Mouse (Mus musculus) liver, embryonic 12.5 days (tissue): Measurements from ENCODE around the gene Ccdc155. TPM values are rescaled to one million over a fixed set of nuclear protein-coding genes. Genes with fewer than 3 reads are reported as not detected.

ENCODE experiments used
- ATAC-seq: fragments of 200-750 bp; cut with Nextera tagmentation; 2 replicates; pipeline ENCODE4 v1.8.0; 2017; ENCODE audit warnings: moderate number of reproducible peaks, mild to moderate bottlenecking, moderate library complexity
- H3K27ac ChIP-seq: fragments of 300-500 bp; sonication (generic); 2 replicates; pipeline ENCODE4 v1.5.1; 2016; ENCODE audit warnings: mild to moderate bottlenecking
- H3K27me3 ChIP-seq: fragments of 300-500 bp; sonication (generic); replicated peaks from 2 replicates; pipeline ENCODE4 v1.6.1; 2016; ENCODE audit warnings: mild to moderate bottlenecking, moderate library complexity
- H3K36me3 ChIP-seq: fragments of 300-500 bp; sonication (generic); 2 replicates; pipeline ENCODE4 v1.6.1; 2016; ENCODE audit warnings: mild to moderate bottlenecking, moderate library complexity
- H3K4me1 ChIP-seq: fragments of 300-500 bp; sonication (generic); 2 replicates; pipeline ENCODE4 v1.6.1; 2016
- H3K4me2 ChIP-seq: fragments of 300-500 bp; sonication (generic); 2 replicates; pipeline ENCODE4 v1.6.1; 2016; ENCODE audit warnings: mild to moderate bottlenecking, moderate library complexity
- H3K4me3 ChIP-seq: fragments of 300-500 bp; sonication (generic); 2 replicates; pipeline ENCODE4 v1.5.1; 2016; ENCODE audit warnings: mild to moderate bottlenecking, moderate library complexity
- H3K9ac ChIP-seq: fragments of 300-500 bp; sonication (generic); 2 replicates; pipeline ENCODE4 v1.6.1; 2016; ENCODE audit warnings: mild to moderate bottlenecking, moderate library complexity
- H3K9me3 ChIP-seq: fragments of 300-500 bp; sonication (generic); replicated peaks from 2 replicates; pipeline ENCODE4 v1.6.1; 2016; ENCODE audit warnings: mild to moderate bottlenecking, moderate library complexity
- WGBS: fragments of 180-500 bp; shearing (Covaris S2); methylation state at CpG from one replicate; pipeline ENCODE4 v1.1.7; 2016; ENCODE audit not compliant: insufficient replicate concordance; 5-methylcytosine and 5-hydroxymethylcytosine counted together
- polyA plus RNA-seq: library from polyadenylated mRNA; unstranded; fragments of >200 nt; fragmentation: Nextera tagmentation; extraction: Ambion mirVana; gene quantifications from 2 replicates; pipeline ENCODE4 v1.2.1, GENCODE M21; 2016

Ccdc155 gene
- polyA plus RNA-seq, 1 experiment from 2014 or later: 0.07 TPM

DNA sequence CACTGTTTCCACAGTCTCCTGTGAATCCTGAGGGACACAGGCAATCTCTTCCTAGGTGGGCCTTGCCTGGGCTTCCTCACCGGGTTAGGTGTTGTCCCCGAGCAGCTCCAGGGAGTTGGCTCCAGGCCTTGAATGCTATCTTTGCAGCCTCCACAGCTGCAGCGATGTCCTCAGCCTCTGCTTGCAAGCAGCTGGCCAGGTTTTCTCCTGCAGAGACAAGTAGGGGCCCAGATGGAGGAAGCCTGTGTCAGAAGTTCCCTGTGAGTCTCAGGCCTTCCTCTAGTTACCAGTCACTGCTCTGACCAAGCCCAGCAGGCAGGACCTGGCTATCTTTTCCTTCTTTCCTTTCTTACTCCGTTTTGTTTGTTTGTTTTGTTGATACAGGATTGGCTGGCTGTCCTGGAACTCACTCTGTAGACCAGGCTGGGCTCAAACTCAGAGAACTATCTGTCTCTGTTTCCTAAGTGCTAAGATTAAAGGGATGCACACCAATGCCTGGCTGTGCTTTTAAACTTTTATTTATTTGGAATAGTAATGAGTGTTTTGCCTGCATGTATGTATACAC, 56.1 kb downstream of the Ccdc155 start:
- H3K9me3 ChIP-seq: no peaks in the 10 kb centered on the region
- H3K4me3 ChIP-seq: no peak overlapping the region
- peaks cover 53% of the 10 kb centered on the region for H3K36me3 ChIP-seq
- no peaks in the 10 kb centered on the region for H3K27me3 ChIP-seq
- 65% methylated on average over 4 of the region's 4 CpGs for WGBS
- H3K27ac ChIP-seq: no peak overlapping the region
- no peak for ATAC-seq
- peaks cover 39% of the 10 kb centered on the region for H3K4me1 ChIP-seq
- H3K4me2 ChIP-seq: no peak overlapping the region
- H3K9ac ChIP-seq: peak overlapping the region; percentile 13; the same call in 1 of the 2 replicates

DNA sequence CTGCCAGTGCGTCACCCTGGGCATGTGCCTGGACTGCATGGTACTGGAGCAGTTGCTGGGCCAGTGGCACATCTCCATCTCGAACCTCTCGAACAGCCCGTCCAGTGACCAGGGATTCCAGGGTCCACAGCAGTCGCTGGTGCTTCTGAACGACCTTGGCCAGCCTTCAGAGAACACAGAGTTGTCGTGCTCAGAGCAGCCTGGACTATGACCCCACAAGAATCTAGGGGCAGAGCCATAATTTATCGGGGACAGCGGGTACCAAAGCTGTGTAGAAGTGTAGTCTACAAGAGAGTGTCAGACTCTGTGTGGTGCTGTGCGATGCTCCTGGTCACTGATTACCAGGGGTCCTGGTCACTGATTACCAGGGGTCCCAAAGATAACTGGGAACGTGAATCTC, 56.8 kb downstream of the Ccdc155 start:
- Histone ChIP-seq H3K36me3 (peaks cover 60% of the 10 kb centered on the region), H3K27ac (no peak overlapping the region)
- ATAC-seq: no peak; the same call in 1 of the 2 replicates

DNA sequence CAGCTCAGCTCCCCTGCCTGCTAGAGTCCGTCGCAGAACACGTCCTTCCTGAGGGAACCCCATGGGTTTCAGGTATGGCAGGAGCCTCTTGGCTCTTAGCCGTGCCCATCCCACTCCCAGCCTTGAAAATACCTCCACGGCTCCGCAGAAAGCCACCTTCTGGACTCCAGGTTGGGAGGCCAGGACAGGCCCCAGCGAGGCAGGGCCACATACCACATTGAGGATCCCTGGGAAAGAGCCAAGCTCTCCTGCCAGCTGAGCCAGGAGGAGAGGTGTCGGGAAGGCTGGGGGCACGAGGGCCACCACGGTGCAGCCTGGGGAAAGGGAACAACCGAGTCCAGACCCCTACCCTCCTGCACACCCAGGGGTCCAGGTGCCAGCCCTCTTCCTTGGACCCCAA, 57.4 kb downstream of the Ccdc155 start:
- H3K27me3 ChIP-seq: no peaks in the 10 kb centered on the region
- peaks cover 34% of the 10 kb centered on the region for H3K4me1 ChIP-seq
- peaks cover 66% of the 10 kb centered on the region for H3K36me3 ChIP-seq
- no peak overlapping the region for H3K4me3 ChIP-seq
- H3K27ac ChIP-seq: no peak overlapping the region
- H3K9me3 ChIP-seq: no peaks in the 10 kb centered on the region
- 86% methylated on average over 11 of the region's 11 CpGs for WGBS
- no peak for ATAC-seq
- no peak overlapping the region for H3K9ac ChIP-seq
- H3K4me2 ChIP-seq: no peak overlapping the region

More for the DNA sequence above, 56.8 kb downstream of the Ccdc155 start:
- Histone ChIP-seq H3K9ac (no peak overlapping the region), H3K27me3 (no peaks in the 10 kb centered on the region), H3K9me3 (no peaks in the 10 kb centered on the region), H3K4me3 (no peak overlapping the region), H3K4me1 (peaks cover 34% of the 10 kb centered on the region), H3K4me2 (no peak overlapping the region)
- 79% methylated on average over 11 of the region's 11 CpGs for WGBS

DNA sequence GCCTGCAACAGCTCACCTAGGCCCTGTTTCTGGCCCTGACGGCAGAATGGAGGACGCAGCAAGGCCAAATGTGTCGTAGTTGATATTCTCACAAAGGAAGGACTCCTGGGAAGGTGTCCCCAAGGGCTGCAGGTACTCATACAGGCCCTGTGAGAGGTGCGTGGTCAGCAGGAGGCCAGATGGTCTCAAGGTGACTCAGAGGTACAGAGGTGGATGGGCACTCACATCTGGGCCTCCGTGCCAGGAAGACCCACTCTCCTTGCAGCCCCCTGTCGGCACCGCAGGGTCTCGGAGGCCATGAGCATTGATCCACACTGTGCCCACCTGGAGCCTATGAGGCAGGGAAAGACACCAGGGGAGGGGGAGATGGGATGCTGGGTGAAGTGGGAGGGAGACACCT, 59.2 kb downstream of the Ccdc155 start:
- Histone ChIP-seq H3K4me2 (no peak overlapping the region), H3K36me3 (peaks cover 77% of the 10 kb centered on the region), H3K9ac (no peak overlapping the region), H3K27me3 (no peaks in the 10 kb centered on the region), H3K9me3 (no peaks in the 10 kb centered on the region), H3K27ac (no peak overlapping the region), H3K4me1 (peaks cover 21% of the 10 kb centered on the region), H3K4me3 (no peak overlapping the region)
- WGBS: 94% methylated on average over 8 of the region's 8 CpGs
- ATAC-seq: no peak

DNA sequence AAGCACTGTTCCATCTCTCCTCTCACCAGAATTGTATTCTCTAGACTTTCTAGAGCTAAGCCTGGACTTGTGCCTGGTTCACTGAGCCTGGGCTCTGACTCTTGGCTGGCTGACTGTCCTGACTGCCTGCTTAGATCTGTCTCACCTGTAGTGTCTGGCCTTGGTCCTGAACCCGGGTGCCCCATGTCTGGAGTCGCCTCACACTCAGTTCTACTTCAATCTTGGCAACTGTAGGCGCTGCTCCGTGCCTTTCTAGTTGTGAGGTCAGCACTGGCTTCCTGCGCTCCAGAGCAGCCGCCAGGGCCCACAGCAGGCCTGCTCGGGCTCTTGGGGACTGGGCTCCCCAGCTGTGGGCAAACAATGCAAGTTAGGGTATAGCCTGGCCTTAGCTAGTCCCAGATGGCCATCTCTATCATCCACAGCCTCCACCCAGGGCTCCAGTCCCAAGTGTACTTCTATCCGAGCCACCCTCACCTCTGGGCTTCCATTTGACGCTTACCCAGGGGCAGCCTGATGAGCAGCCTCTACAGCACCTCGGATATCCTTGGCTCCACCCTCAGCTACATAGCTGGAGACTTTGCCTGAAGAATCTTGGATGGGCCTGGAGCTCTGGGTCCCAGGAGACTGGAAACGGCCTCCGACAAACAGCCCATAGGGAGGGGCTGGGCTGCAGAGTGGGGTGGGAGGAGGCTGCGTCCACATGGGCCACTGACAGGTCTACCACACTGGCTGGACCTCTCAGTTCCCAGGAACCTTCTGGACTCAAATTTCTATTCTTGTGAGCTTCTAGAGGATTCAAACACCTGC, 60.1 kb downstream of the Ccdc155 start:
- Histone ChIP-seq H3K9me3 (no peaks in the 10 kb centered on the region), H3K4me3 (no peak overlapping the region), H3K27ac (no peak overlapping the region), H3K4me2 (no peak overlapping the region), H3K9ac (no peak overlapping the region), H3K27me3 (no peaks in the 10 kb centered on the region), H3K4me1 (peaks cover 25% of the 10 kb centered on the region), H3K36me3 (peaks cover 81% of the 10 kb centered on the region)
- no peak for ATAC-seq
- 84% methylated on average over 13 of the region's 13 CpGs for WGBS

DNA sequence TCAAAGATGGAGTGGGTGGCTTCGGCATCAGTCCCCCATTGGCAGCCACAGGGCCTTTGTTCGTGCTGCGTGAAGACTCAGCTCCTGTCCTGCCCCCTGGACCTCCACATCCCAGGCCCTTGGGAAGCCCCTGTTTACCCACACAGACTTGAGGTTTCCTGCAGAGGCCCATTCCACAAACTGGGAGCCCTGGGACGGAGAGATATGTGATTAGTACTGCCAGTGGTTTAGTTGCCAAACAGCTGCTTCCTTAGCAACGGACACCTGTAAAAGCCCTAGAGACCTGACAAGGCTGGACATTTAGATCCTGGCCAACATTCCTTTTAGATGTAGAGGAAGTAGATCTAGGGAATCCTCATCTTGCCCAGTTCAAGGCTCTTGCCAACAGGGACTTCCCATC, 62.8 kb downstream of the Ccdc155 start:
- 79% methylated on average over 5 of the region's 5 CpGs for whole genome bisulfite sequencing
- Histone ChIP-seq H3K27me3 (no peaks in the 10 kb centered on the region), H3K4me1 (peaks cover 31% of the 10 kb centered on the region), H3K9ac (no peak overlapping the region), H3K9me3 (no peaks in the 10 kb centered on the region), H3K4me2 (no peak overlapping the region), H3K27ac (no peak overlapping the region), H3K4me3 (no peak overlapping the region), H3K36me3 (peaks cover 63% of the 10 kb centered on the region)
- ATAC-seq: no peak

DNA sequence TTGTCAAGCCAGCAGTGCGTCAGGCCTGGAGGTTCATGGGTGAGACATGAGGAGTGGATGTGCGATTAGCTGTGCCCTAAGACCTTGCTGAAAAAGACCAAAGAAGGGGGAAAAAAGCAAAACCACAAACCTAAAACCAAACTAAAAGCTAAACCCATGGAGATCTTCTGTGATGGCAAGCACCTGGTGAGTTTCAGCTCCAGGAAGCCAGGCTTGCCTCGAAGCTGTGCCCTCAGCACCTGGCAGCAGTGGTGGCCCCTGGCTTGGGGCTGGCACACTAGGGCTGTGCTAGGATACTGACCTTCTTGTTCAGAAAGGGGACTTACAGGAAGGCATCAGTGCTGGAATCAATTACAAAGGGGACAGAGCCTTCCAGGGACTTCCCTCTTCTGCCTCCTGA, 63.4 kb downstream of the Ccdc155 start:
- Histone ChIP-seq H3K27me3 (no peaks in the 10 kb centered on the region), H3K4me2 (no peak overlapping the region), H3K9ac (no peak overlapping the region), H3K27ac (no peak overlapping the region), H3K36me3 (peaks cover 57% of the 10 kb centered on the region), H3K9me3 (no peaks in the 10 kb centered on the region), H3K4me1 (peaks cover 37% of the 10 kb centered on the region), H3K4me3 (no peak overlapping the region)
- no peak for ATAC-seq
- WGBS: 87% methylated on average over 3 of the region's 3 CpGs

DNA sequence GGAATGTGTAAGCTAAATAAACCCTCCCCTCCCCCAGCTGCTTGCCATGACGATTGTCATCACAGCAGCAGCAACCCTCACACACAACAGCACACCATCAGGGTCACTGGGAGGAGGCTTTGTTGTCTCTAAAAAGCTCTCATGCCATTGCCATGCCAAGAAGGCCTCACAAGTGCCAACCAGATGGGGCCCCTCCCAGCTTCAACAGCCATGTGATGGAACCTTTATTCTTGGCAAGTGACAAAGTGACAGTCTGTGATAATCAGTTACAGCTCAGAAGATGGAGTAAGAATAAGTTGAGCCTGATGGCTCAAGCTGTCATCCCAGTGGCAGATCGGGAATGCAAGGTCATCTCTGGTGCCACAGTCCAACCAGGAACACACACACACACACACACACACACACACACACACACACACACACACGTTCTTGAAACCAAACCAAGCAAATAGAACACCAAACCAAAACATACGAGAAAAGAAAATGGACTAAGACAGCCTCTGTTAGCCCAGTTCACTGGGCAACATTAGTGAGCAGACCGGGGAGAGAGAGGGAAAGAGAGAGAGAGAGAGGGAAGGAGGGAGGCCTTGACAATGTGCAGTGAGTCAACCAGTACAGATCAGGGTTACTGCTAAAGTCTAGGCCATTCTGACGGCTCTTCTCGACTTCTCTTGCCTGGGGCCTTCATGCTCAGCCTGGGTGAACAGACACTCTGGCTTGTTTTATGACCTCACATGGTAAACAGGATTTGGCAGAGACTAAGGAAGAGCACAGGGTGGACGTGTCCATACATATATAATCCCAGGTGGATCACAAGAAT, 64.6 kb downstream of the Ccdc155 start:
- Histone ChIP-seq H3K4me2 (no peak overlapping the region), H3K4me3 (no peak overlapping the region), H3K4me1 (peaks cover 45% of the 10 kb centered on the region), H3K9me3 (no peaks in the 10 kb centered on the region), H3K27me3 (no peaks in the 10 kb centered on the region), H3K36me3 (peaks cover 45% of the 10 kb centered on the region), H3K9ac (no peak overlapping the region), H3K27ac (no peak overlapping the region)
- WGBS: 64% methylated on average over 8 of the region's 8 CpGs
- no peak for ATAC-seq

DNA sequence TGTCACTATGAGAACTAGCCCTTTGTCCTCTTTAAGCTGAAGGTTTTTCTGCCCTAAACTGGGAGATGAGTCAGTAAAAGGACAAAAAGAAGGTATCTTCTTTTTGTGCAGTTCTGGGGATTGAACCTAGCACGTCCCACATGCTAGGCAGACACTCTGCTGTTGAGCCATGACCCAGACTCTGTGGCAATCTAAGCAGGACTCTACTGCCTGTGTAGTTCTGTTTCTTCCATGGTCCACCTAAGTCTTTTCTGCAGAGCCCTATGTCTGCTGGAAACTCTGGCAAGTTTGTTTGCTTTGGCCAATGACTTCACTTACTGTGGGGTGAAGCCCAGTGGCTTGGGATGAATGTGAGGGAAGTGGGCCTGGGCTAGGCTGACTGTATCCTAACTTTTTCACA, 66.3 kb downstream of the Ccdc155 start:
- H3K9ac ChIP-seq: no peak overlapping the region
- H3K4me3 ChIP-seq: no peak overlapping the region
- H3K27me3 ChIP-seq: no peaks in the 10 kb centered on the region
- H3K27ac ChIP-seq: peak overlapping the region; percentile 83; the same call in 1 of the 2 replicates
- H3K4me2 ChIP-seq: peak overlapping the region; percentile 94; the same call in 1 of the 2 replicates
- H3K9me3 ChIP-seq: no peaks in the 10 kb centered on the region
- H3K36me3 ChIP-seq: peaks cover 33% of the 10 kb centered on the region
- no peak for ATAC-seq
- WGBS: 70% methylated on average over 1 of the region's 1 CpGs
- peaks cover 62% of the 10 kb centered on the region for H3K4me1 ChIP-seq

DNA sequence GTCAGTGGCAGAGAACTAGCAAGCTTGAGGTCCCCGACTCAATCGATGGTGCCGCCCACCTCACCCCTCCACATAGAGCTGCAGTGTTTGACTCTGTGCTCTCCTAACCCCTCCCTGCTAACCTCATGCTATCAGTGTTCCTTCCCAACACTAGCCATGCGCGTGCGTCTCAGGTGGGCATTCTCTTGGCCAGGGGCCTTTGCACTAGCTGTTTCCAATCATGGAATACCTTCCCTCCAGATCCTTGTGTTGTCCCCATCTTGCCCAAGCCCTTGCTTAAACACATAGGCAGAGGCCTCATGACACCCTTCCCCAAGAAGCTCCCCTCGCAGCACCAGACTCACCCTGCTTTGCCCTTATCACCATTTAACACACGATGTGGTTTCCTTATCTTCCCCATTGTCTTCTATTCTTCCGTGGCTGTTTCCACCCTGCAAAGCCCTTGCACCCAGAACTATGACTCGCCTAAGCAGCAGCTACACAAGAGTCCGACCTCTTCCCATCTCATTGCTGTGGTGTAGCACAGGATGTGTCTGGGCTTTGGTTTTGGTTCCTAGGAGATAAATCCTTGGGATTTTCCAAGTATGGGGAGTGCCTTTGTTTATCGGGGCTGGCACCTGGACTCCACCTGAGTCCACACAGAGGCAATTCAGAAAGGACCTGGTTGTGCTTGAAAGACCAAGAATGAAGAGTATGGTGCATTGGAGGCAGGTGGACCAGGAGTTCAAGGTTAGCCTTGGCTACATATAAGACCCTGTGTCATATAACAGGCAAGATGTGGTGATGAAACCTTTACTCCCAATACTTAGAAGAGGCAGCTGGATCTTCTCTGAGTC, 67.3 kb downstream of the Ccdc155 start:
- no peaks in the 10 kb centered on the region for H3K9me3 ChIP-seq
- no peaks in the 10 kb centered on the region for H3K27me3 ChIP-seq
- H3K36me3 ChIP-seq: peaks cover 26% of the 10 kb centered on the region
- H3K4me3 ChIP-seq: peak overlapping the region; percentile 0; the same call in 1 of the 2 replicates
- 14% methylated on average over 12 of the region's 12 CpGs for WGBS
- H3K4me1 ChIP-seq: peaks cover 62% of the 10 kb centered on the region
- H3K4me2 ChIP-seq: peak overlapping the region; percentile 94
- peak; percentile 76 for ATAC-seq
- peak overlapping the region; percentile 15; the same call in 1 of the 2 replicates for H3K9ac ChIP-seq
- H3K27ac ChIP-seq: peak overlapping the region; percentile 83

DNA sequence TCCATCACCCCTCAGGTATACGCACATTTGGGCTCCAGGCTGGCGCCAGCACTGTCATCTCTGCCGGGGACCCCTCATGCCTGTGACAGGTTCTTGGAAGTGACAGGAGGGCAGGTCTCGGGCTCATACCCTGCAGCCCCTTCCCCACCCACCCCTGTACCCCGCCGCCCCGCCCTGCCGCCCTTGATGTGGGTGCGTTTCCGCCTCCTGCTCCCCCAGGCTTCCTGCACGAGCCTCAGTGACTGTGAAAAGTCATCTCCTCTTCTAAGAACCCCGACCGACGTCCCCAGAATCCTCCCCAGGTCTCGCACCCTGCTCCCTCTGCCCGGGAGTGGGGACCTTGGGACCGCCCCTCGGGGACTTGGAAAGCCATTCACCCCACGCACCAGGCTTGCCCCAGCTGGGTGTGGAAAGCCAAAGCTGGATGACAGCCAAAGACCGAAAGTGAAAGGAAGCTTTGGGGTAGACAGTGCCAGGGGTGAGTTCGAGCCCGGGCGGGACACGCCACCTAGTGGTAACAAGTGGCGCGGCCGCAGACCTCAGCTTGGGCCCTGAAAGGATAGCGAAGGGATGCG, 68.6 kb downstream of the Ccdc155 start, which contains the start of the genes Gm45713 and Flt3l:
Gm45713 (minus strand) TSS at position 239 of the 575 bp plus-strand sequence.
Flt3l (minus strand) TSS at position 440 of the 575 bp plus-strand sequence.
- peak within 1 kb of the TSS; percentile 81 for H3K9ac ChIP-seq
- H3K27ac ChIP-seq: peak within 1 kb of the TSS; percentile 83
- no peaks in the 10 kb centered on the region for H3K27me3 ChIP-seq
- H3K4me2 ChIP-seq: peak within 1 kb of the TSS; percentile 94
- WGBS: 2% methylated on average over 29 of the region's 29 CpGs
- H3K9me3 ChIP-seq: no peaks in the 10 kb centered on the region
- H3K4me1 ChIP-seq: peaks cover 65% of the 10 kb centered on the region
- ATAC-seq: peak; percentile 77
- peak within 1 kb of the TSS; percentile 75 for H3K4me3 ChIP-seq
- H3K36me3 ChIP-seq: peaks cover 15% of the 10 kb centered on the region
